Mouse (Mus musculus) stomach, embryonic 16.5 days (tissue): Measurements from ENCODE around the gene Ice2. TPM values are rescaled to one million over a fixed set of nuclear protein-coding genes. Genes with fewer than 3 reads are reported as not detected.

ENCODE experiments used
- ATAC-seq: fragments of 200-750 bp; cut with Nextera tagmentation; 2 replicates; pipeline ENCODE4 v1.8.0; 2017; ENCODE audit warnings: moderate number of reproducible peaks, moderate TSS enrichment; ENCODE audit not compliant: insufficient read depth, low FRiP score
- H3K27ac ChIP-seq: fragments of 300-500 bp; sonication (generic); 2 replicates; pipeline ENCODE4 v1.5.1; 2014; ENCODE audit warnings: low read length
- H3K27me3 ChIP-seq: fragments of 300-500 bp; sonication (generic); 2 replicates; pipeline ENCODE4 v1.6.1; 2014; ENCODE audit warnings: low read length, control low read depth, mixed read lengths; ENCODE audit not compliant: control insufficient read depth, insufficient read depth
- H3K36me3 ChIP-seq: fragments of 300-500 bp; sonication (generic); 2 replicates; pipeline ENCODE4 v1.6.1; 2014; ENCODE audit warnings: low read length; ENCODE audit not compliant: control insufficient read depth, insufficient read depth
- H3K4me1 ChIP-seq: fragments of 300-500 bp; sonication (generic); 2 replicates; pipeline ENCODE4 v1.6.1; 2014; ENCODE audit warnings: low read length, control low read depth, mixed read lengths; ENCODE audit not compliant: control insufficient read depth, insufficient read depth
- H3K4me2 ChIP-seq: fragments of 300-500 bp; sonication (generic); 2 replicates; pipeline ENCODE4 v1.6.1; 2014; ENCODE audit warnings: low read depth, low read length, mixed read lengths
- H3K4me3 ChIP-seq: fragments of 300-500 bp; sonication (generic); replicated peaks from 2 replicates; pipeline ENCODE4 v1.5.1; 2014; ENCODE audit warnings: mild to moderate bottlenecking, low read length
- H3K9ac ChIP-seq: fragments of 300-500 bp; sonication (generic); 2 replicates; pipeline ENCODE4 v1.6.1; 2014; ENCODE audit warnings: low read length
- H3K9me3 ChIP-seq: fragments of 300-500 bp; sonication (generic); replicated peaks from 2 replicates; pipeline ENCODE4 v1.6.1; 2016; ENCODE audit warnings: low read length, control low read depth; ENCODE audit not compliant: control insufficient read depth
- WGBS: fragments of 180-500 bp; shearing (Covaris S2); extraction: QIAGEN DNeasy Blood & Tissue Kit; methylation state at CpG from one replicate; pipeline ENCODE4 v1.1.7; 2014; 5-methylcytosine and 5-hydroxymethylcytosine counted together
- polyA plus RNA-seq: library from polyadenylated mRNA; unstranded; fragments of >200 nt; fragmentation: Nextera tagmentation; extraction: Ambion mirVana; gene quantifications from 2 replicates; pipeline ENCODE4 v1.2.1, GENCODE M21; 2015

Gene Ice2
- polyA plus RNA-seq, 1 experiment from 2014 or later: 16.8 TPM

- WGBS: 49% methylated on average over 4 of the region's 4 CpGs
Measured at GRCm38 (mm10) chr9:69387296-69387695, 10.4 kb upstream of the Ice2 start.

GRCm38 (mm10) chr9:69390631-69391030 lies 7.1 kb upstream of the Ice2 start:
- H3K4me1 ChIP-seq: no peaks in the 10 kb centered on the region
- no peak overlapping the region for H3K4me2 ChIP-seq
- no peak overlapping the region for H3K4me3 ChIP-seq
- no peaks in the 10 kb centered on the region for H3K9me3 ChIP-seq
- no peak for ATAC-seq
- WGBS: 72% methylated on average over 4 of the region's 4 CpGs
- no peaks in the 10 kb centered on the region for H3K27me3 ChIP-seq
- no peak overlapping the region for H3K27ac ChIP-seq
- H3K36me3 ChIP-seq: no peaks in the 10 kb centered on the region
- H3K9ac ChIP-seq: no peak overlapping the region

More at GRCm38 (mm10) chr9:69387296-69387695, 10.4 kb upstream of the Ice2 start:
- H3K36me3 ChIP-seq: no peaks in the 10 kb centered on the region
- no peaks in the 10 kb centered on the region for H3K4me1 ChIP-seq
- no peak overlapping the region for H3K4me2 ChIP-seq
- no peak for ATAC-seq
- H3K9me3 ChIP-seq: no peaks in the 10 kb centered on the region
- no peak overlapping the region for H3K9ac ChIP-seq
- no peaks in the 10 kb centered on the region for H3K27me3 ChIP-seq
- no peak overlapping the region for H3K27ac ChIP-seq
- H3K4me3 ChIP-seq: no peak overlapping the region

- H3K36me3 ChIP-seq: no peaks in the 10 kb centered on the region
- WGBS: 88% methylated on average over 5 of the region's 5 CpGs
- H3K9me3 ChIP-seq: no peaks in the 10 kb centered on the region
- H3K4me2 ChIP-seq: no peak overlapping the region
- H3K9ac ChIP-seq: no peak overlapping the region
- H3K4me1 ChIP-seq: peaks cover 10% of the 10 kb centered on the region
- ATAC-seq: no peak
- H3K27ac ChIP-seq: no peak overlapping the region
- H3K27me3 ChIP-seq: no peaks in the 10 kb centered on the region
- H3K4me3 ChIP-seq: no peak overlapping the region
Measured at GRCm38 (mm10) chr9:69394234-69394633, 3.5 kb upstream of the Ice2 start.

GRCm38 (mm10) chr9:69397432-69397759 lies 310 bp upstream of the Ice2 start:
- H3K27me3 ChIP-seq: no peaks in the 10 kb centered on the region
- H3K9me3 ChIP-seq: no peaks in the 10 kb centered on the region
- H3K4me1 ChIP-seq: peaks cover 10% of the 10 kb centered on the region
- H3K27ac ChIP-seq: peak overlapping the region; percentile 94; the same call in 1 of the 2 replicates
- peak overlapping the region; percentile 97 for H3K4me2 ChIP-seq
- ATAC-seq: no peak
- H3K9ac ChIP-seq: peak overlapping the region; percentile 97
- 59% methylated on average over 2 of the region's 2 CpGs for WGBS
- H3K36me3 ChIP-seq: no peaks in the 10 kb centered on the region
- H3K4me3 ChIP-seq: peak overlapping the region; percentile 84

- no peak for ATAC-seq
- Histone ChIP-seq H3K9me3 (no peaks in the 10 kb centered on the region), H3K36me3 (no peaks in the 10 kb centered on the region), H3K4me1 (peaks cover 10% of the 10 kb centered on the region), H3K4me2 (peak overlapping the region; percentile 97), H3K9ac (peak overlapping the region; percentile 97), H3K27ac (peak overlapping the region; percentile 94), H3K4me3 (peak overlapping the region; percentile 84), H3K27me3 (no peaks in the 10 kb centered on the region)
- WGBS: 7% methylated on average over 10 of the region's 10 CpGs
Measured at GRCm38 (mm10) chr9:69398453-69398850, 746 bp downstream of the Ice2 start.

GRCm38 (mm10) chr9:69404671-69405070 lies 7.0 kb downstream of the Ice2 start:
- no peaks in the 10 kb centered on the region for H3K27me3 ChIP-seq
- H3K36me3 ChIP-seq: no peaks in the 10 kb centered on the region
- H3K4me3 ChIP-seq: no peak overlapping the region
- H3K4me1 ChIP-seq: no peaks in the 10 kb centered on the region
- ATAC-seq: no peak
- no peak overlapping the region for H3K9ac ChIP-seq
- 76% methylated on average over 6 of the region's 6 CpGs for WGBS
- H3K4me2 ChIP-seq: no peak overlapping the region
- H3K9me3 ChIP-seq: no peaks in the 10 kb centered on the region
- no peak overlapping the region for H3K27ac ChIP-seq

GRCm38 (mm10) chr9:69419476-69419875 lies 21.8 kb downstream of the Ice2 start:
- H3K9ac ChIP-seq: no peak overlapping the region
- H3K9me3 ChIP-seq: no peaks in the 10 kb centered on the region
- H3K27ac ChIP-seq: no peak overlapping the region
- H3K36me3 ChIP-seq: 0 out of 2 replicates have a peak, but pooled peaks cover 2% of the 10 kb centered on the region
- 93% methylated on average over 1 of the region's 1 CpGs for WGBS
- H3K4me2 ChIP-seq: no peak overlapping the region
- H3K4me3 ChIP-seq: no peak overlapping the region
- ATAC-seq: no peak
- no peaks in the 10 kb centered on the region for H3K4me1 ChIP-seq
- no peaks in the 10 kb centered on the region for H3K27me3 ChIP-seq

GRCm38 (mm10) chr9:69430531-69430930 lies 32.8 kb downstream of the Ice2 start:
- Histone ChIP-seq H3K27me3 (no peaks in the 10 kb centered on the region), H3K36me3 (peaks cover 4% of the 10 kb centered on the region; the same call in 1 of the 2 replicates), H3K4me3 (no peak overlapping the region), H3K27ac (no peak overlapping the region), H3K9ac (no peak overlapping the region), H3K9me3 (no peaks in the 10 kb centered on the region), H3K4me1 (peaks cover 7% of the 10 kb centered on the region), H3K4me2 (no peak overlapping the region)
- ATAC-seq: no peak
- WGBS: 86% methylated on average over 3 of the region's 3 CpGs

GRCm38 (mm10) chr9:69431863-69432555 lies 34.3 kb downstream of the Ice2 start:
- ATAC-seq: no peak
- WGBS: 54% methylated on average over 6 of the region's 6 CpGs
- H3K27me3 ChIP-seq: no peaks in the 10 kb centered on the region
- H3K9ac ChIP-seq: no peak overlapping the region; the same call in 1 of the 2 replicates
- H3K9me3 ChIP-seq: no peaks in the 10 kb centered on the region
- H3K36me3 ChIP-seq: peaks cover 4% of the 10 kb centered on the region; the same call in 1 of the 2 replicates
- peaks cover 7% of the 10 kb centered on the region for H3K4me1 ChIP-seq
- H3K4me3 ChIP-seq: no peak overlapping the region
- no peak overlapping the region for H3K4me2 ChIP-seq
- H3K27ac ChIP-seq: peak overlapping the region; percentile 76
